Mouse (Mus musculus) brain, adult 2 months (tissue): ENCODE data around the gene Cux2.

Experiments used
- DNase-seq: peaks from one replicate; pipeline ENCODE4 v3.0.0; 2011; ENCODE audit warnings: low read depth, low spot score

Cux2 gene

DNA sequence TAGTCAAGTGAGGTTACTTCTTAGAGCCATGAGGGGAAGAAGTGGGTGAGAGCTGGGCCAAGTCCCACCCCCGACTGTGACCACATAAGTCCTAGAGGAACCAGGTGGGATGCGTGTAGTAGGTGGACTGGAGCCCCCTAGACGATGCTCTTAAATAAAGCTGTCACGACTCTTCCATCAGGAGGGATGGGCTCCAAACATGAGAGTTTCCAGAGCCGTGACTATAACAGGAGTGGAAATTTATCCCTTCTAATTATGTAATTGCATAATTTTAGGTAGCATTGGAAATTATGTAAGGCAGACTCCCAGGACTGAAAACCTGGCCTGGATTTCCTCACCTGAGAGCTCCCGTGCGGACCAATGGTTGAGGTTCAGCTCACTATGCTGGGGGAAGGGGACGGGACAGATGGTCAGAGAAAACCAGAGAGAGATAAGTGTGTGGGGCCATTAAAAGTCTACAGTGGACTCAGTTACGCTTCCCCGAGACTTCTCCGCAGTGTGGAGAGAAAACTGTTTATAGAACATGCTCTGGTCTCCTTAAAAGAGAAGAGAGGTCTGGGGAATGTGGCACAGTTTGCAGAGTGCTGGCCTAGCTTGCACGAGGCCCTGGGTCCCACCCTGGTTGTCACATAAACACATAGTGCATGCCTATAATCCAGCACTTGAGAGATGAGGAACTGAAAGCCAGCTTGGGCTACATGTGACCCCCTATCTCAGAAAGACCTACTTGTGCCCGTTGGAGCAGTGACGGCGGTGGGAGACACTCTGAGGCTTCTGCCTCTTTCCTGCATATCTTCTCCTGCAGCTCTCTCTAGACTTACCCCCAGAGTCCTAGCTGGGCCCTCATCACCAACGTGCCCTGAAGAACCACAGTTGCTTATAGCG lies 126.7 kb downstream of the Cux2 start:
- DNase-seq: peak; percentile 60

DNA sequence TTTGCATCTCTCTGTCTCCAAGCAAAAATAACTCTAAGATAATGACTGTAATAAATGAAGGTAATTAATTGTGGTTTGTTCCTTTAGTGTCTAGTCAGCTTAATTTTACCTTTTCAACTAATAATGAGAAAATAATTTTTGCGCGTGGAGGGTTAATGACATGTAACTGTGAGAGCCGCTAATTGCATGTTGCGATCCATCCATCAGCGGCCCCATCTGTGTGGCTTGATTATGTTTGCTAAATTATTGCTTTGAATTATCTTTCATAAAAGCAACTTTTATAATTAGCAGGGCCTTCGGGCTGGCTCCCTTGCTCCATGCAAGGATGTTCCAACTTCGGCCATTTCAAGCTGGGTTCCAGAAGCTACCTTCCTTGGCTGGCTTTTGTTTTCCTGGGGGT lies 130.7 kb downstream of the Cux2 start:
- no peak for DNase-seq

- DNase-seq: peak; percentile 56
Measured at GRCm38 (mm10) chr5:121916813-121917212, 133.1 kb downstream of the Cux2 start.

DNA sequence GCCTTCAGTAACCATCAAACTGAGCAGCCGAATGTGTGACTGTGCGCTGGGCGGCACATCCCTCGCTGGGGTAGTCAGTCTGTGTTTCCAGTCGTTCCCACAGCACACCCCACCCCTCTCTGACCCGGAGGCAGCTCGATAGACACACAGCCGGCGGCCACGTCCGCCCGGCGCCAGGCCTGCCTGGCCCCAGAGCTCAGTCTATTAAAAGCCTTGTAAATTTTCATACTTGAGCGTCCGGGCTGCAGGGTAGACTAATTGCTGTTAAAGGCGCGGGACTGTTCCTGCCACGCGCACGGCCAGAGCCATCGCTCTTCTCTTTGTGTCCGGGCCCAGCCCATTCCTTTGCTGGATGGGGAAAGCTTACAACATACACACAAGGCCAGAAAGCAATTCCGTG lies 135.9 kb downstream of the Cux2 start:
- no peak for DNase-seq

DNA sequence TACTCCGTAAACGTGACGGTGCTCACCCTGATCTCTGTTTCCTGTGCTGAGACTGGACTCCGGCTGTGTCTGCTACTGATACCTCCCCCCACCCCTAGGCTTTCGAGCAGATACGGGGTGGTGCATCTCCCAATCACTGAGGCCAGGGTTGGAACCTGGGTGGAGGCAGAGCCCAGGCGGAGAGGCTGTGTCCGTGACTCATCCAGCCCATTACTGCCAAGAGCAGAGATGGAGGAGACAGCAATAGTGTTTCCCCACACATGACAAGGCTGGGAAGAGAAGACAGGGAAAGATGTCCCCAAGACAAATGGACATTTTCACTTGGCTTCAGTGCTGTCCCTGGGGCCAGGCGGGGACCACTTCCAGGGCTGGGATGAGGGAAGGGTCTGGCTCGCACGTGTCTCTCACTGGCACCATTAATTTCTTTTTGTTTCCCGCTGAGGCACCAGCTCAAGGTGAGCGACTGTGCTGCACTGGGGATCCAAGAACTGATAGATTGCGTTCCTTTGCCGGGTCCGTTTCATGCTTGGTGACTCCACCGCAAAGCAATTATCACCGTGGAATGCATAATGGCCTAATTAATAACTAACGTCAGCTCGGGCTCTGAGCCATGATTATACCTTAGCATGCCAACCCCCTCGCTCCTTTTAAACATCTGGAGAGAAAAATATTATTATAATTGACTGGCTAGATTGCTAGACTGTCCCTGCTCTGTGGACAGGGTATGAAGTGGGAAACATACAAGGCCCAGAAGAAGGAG lies 140.5 kb downstream of the Cux2 start:
- peak; percentile 59 for DNase-seq

GRCm38 (mm10) chr5:121905671-121906070 lies 144.2 kb downstream of the Cux2 start:
- no peak for DNase-seq

DNA sequence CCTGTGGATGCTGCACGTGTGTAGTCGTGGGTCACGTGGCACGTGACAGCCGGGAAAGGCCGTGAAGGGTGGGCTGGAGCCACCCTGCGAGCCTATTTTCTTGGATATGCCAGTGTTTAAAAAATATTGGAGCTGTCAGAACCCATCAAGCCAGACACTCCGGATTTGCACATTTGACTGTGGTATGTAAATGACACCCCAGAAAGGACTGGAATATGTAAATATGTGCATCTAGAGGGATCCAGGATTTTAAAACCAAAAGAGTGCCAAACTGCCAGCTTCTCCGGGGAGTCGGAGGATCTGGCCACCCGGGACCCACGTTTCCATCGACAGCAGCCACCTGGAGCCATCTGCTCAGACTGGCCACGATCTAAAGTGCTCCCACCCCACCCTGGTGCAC lies 145.1 kb downstream of the Cux2 start:
- DNase-seq: no peak

- peak; percentile 28 for DNase-seq
Measured at GRCm38 (mm10) chr5:121902809-121903745, 146.8 kb downstream of the Cux2 start.

DNA sequence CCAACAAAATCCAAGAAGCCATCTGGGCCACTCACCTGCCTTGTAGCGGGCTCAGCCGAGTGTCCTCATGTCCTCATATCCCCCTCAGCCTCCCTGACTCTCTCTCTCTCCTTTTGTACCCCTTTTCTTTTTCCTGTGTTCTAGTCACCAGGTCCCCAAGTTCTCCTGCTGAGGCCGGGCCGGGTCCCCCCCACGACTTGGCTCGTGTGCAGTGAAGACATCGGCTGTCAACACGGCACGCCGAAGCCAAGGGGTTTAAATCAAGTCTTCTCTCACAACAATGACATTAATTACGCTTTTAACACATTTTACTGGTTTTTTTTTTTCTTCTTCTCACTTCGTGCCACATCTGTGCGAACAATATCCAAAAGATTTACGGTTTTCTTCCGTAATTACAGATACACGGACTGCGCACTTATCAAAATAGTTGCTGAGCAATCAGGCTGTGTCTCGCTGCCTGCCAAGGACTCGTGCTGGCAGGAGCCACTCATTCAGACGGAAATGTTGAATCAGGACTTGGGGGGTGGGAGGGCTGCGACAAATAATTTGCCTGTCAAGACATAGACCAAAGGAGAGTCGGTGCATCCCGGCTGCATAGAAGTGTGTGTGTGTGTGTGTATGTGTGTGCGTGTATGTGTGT lies 154.7 kb downstream of the Cux2 start:
- DNase-seq: peak; percentile 42

DNA sequence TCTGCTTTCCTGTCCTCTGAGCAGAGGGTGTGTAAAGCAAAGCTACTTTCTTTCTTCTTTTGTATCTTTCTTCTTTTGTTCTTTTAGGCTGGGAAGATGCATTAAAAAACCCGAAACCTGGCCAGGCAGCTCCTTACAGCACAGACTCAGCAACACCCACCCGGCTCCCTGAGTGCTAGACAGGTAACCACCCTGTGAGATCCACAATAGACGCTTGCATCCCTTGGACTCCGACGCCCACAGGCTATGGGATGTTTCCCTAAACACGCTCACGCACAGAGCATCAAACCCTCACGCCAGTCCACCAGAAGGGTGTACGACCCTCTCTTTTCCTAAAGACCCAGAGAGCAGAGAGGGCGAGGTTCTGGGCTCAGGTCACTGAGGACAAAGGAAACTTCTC lies 155.3 kb downstream of the Cux2 start:
- peak; percentile 33 for DNase-seq

DNA sequence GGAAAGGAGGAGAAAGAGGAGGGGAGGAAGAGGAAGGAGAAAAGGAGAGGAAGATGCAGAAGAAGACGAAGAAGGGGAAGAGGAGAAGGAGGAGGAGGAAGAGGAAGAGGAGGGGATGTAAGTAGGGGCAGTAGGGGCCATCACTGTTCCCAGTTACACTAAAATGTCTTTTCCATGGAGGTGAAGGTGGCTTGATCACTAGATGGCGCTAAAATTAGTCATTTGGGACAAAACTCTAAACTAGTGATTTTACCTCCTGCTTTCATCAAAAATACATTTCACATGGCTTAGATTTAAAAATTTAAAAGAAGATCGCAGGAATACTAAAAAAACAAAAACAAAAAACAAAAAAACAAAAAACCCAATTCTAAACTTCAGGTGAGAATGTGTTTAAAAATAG lies 156.3 kb downstream of the Cux2 start:
- peak; percentile 55 for DNase-seq

GRCm38 (mm10) chr5:121892281-121892680 lies 157.6 kb downstream of the Cux2 start:
- peak; percentile 88 for DNase-seq

GRCm38 (mm10) chr5:121890925-121891324 lies 159.0 kb downstream of the Cux2 start:
- no peak for DNase-seq

DNA sequence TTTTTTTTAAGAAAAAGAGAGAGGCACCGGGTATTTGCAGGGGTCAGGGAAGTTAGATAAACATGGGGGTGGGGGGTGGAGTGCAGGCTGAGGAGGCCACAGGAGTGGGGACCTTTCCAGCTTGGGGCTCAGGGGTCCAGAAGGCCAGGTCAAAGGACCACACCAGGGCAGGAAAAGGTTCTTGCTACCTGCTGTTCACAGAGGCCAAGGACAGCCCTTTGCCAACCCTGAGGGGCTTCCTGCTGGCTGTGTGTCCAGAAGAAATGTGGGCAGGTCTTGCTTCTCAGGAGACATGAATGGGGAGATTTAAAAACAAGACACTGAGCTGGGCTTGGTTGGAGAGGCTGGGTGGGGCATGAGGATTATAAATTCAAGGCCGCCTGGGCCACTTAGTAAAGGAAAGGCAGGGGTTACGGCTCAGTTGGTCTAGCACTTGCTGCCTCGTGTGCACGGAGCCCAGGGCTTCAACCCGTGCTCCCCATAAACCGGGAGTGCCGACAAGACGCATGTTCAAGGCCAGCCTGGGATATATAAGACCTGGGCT lies 160.0 kb downstream of the Cux2 start:
- no peak for DNase-seq

GRCm38 (mm10) chr5:121889375-121889774 lies 160.5 kb downstream of the Cux2 start:
- DNase-seq: peak; percentile 19

DNA sequence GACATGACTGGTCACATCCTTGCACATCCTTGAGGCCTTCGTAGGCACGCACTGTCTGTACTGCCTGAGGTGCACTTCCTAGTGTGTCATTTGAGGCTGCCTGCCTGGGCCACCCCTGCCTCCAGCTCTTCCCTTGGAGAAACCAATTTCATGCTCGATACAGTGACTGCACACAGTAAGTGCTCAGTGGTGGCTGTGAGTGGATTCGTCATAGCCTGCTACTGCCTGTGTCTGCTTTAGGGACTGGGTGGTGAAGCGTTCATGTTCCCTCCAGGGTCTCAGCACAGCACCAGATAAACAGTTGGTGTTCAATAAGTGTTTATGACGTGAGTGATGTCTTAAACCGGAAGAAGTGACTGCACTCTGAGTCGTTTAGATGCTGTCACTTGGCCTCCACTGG lies 166.5 kb downstream of the Cux2 start:
- no peak for DNase-seq

GRCm38 (mm10) chr5:121879211-121879610 lies 170.7 kb downstream of the Cux2 start:
- peak; percentile 33 for DNase-seq

DNA sequence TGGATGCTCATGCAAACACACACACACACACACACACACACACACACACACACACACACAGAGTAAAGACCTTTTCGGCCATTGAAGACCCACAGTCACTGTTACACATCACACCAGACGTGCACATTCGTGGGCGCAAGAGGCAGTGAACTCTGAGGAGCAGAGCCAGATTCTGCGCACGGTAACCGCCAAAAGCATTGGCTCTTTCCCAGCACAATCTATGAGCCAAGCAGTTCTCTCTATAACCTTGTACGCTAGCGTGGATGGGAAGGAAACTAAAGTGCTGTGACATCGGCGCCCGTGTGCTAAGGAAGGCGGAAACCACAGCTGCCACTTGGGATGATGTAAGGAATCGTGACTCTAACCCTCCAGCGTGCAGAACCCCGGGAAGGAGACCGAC lies 171.2 kb downstream of the Cux2 start:
- DNase-seq: peak; percentile 38

- DNase-seq: no peak
Measured at GRCm38 (mm10) chr5:121876901-121877300, 173.0 kb downstream of the Cux2 start.

DNA sequence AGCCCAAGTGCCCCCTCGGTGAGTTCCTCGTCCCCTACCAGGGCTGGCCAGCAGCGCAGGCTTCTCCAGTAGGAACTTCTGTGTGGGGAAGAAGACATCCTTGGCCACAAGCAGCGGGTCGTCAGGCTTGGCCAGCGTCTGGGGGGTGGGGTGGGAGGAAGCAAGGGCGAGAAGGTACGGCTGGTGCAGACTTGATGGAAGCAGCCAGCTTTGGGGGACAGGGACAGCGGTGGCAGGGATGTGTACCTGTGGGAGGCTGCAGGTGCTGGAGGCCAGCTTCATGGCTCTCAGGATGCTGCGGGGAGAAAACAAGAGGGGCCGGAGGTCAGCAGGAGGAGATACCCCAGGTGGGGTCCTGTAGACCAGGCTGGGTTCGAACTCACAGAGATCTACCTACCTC lies 174.9 kb downstream of the Cux2 start:
- no peak for DNase-seq

DNA sequence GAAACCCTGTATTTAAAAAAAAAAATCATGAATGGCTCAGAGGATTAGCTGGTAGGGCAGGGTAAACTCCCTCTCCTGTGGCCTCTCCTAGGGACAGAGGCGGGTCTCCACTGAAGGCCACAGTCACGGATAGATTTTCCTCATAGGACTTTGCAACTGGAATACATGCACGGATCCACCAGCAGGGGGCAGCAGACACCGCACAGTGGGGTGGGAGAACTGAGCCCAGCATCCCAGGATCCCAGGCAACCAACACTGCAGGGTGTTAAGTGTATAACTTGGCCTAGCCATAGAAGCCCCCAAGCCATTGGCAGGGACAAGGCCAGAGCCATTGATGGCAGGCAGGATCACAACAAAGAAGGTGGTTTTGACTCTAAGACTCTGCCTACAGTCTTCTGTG lies 177.7 kb downstream of the Cux2 start:
- peak; percentile 83 for DNase-seq
